Mouse (Mus musculus): Measurements from ENCODE around the gene Cd82. TPM values are rescaled to one million over a fixed set of nuclear protein-coding genes. Genes with fewer than 3 reads are reported as not detected.

Gene Cd82
- total RNA-seq, 2 experiments from 2014 or later: 13.9 to 17.2 TPM

DNA sequence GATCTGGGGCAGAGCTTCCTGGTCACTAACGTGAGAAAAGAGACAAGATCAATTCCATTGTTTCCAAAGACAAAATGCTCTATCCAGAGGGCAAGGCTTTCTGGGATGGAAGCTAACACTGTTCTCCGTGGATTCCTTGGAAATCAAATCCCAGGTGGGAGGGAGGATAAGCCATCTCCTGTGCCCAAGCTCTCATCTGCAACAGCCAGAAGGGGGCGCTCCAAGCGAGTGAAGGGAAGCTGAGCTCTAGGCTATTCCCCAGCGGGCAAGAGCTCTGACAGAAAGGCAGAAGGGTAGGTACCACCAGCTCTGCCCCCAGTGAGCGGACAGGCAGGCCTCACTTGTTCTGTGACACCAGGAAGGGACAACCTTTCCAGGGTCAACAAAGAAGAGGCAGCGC is 41.6 kb downstream of the Cd82 start:
- intact Hi-C loops (cut with DNase I): loop anchor here (1.0 to 5.0 kb wide), 2 partner anchors 50 to 241 kb away; no protein-coding TSS in a partner anchor
- DNase-seq: peak; percentile 84 to 91

- intact Hi-C loops (cut with DNase I): loop anchor here (2.0 to 10.0 kb wide), 4 partner anchors 193 to 515 kb away; no protein-coding TSS in a partner anchor
- DNase-seq: no peak
These were observed 43.0 kb downstream of the Cd82 start for GRCm38 (mm10) chr2:93419971-93420370.

DNA sequence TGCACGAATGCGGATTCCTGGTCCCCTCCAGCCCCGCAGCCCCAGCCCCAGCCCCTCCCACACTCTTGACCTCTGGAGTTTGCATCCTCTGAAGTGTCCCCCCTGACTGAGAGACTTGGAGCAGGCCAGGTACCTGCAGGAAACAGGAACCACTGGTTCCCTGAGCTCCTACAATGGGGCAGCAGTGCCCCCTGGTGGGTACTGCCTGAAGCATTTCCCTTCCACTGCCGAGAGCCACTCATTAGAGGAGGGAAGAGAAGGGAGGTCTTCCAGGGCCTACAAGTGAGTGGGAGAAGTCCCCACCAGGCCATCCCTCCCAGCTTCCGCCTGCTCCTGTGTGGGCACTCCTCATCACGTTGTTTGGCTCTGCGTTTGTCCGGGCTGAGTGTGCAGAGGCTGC is 44.5 kb downstream of the Cd82 start:
- DNase-seq: peak; percentile 84 to 92
- intact Hi-C loops (cut with DNase I): loop anchor here (1.0 to 10.0 kb wide), 5 partner anchors 192 to 514 kb away; no protein-coding TSS in a partner anchor

DNA sequence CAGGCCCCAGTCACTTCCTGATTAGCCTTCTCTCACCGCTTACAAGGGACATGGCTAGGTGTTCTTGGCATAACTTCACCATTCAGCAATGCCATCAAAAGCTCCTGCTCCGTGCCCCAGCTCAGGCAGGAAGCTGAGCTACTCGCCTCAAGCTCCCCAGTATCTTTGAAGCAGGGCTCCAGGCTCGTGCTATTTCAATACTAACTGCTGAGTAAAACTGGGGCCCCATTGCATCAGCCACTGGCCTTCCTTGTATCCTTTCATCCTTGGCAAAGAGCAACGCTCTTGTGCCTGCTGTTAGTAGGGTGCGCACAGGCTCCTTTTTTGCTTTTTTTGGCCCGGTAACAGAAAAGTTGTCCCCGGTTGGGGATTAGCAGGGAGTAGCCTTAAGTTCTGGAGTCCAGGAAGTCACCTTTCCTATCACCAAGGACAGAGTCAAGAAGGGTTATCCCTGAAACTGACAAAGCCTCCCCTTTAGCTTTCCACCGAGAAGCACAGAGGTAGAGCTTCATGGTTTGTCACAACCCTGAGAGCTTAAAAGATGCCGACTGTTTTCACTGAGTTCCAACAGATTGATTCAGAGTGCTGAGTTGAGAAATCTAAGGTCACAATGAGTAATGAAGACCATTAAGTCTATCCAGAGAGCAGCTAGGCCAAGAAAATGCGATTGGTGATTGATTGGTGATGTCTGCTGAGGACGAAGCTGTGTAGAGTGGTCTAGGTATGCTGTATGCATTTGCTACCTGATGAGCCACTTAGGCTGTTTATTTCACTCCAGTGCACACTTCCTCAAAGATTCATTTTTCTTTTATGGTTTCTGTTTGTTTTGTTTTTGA is 45.8 kb downstream of the Cd82 start:
- intact Hi-C loops (cut with DNase I): loop anchor here (10.0 kb wide), 1 partner anchor 512 kb away; no protein-coding TSS in a partner anchor
- no peak for DNase-seq

GRCm38 (mm10) chr2:93415281-93415680 is 47.7 kb downstream of the Cd82 start:
- intact Hi-C loops (cut with DNase I): loop anchor here (10.0 kb wide), 1 partner anchor 510 kb away; no protein-coding TSS in a partner anchor
- DNase-seq: peak; percentile 38 to 56

DNA sequence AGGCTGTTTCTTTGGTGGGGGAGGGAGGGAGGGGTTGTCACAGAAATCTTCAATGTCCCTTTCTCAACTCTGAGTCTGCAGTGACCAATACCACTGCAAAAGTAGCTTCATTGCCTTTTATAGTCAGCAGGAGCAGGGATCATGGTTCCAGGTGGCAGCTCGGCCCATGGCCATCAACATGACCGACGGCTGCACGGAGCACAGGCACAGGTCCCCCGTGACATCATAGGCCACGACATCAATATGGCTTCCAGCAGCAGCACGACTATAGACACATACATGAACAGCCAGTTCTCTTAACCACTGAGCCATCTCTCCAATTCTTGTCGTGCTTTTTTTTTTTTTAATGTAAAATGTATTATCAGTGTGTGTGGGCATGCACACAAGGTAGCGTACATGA is 48.8 kb downstream of the Cd82 start:
- DNase-seq: no peak
- intact Hi-C loops (cut with DNase I): loop anchor here (10.0 kb wide), 1 partner anchor 509 kb away; no protein-coding TSS in a partner anchor

DNA sequence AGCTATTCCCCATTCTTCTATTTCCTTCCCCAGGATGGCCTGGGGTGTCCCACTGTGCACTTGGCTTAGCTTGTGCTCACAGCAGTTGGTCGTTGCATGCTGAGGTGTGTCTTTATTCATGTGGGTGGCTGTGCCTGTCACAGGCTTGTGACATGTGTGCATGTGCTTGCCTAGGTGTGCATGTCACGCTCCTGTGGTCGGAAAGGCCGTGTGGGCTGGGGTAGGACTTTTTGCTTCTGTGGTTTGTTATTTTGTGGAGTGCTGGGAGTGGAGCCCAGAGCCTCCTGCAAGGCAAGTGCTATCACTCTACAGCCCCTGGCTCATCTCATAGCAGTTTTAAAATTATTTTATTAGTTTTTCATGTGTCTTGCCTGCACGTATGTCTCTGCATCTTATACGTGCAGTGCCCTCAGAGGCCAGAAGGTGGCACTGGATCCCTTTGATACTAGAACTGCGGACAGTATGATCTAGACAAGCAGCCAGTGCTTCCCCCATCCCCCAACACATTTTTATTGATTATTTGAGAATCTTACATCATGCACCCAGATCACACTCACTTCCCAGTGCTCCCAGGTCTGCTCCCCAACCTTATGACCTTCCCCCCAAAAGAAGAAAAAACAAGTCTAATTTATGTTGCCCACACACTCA is 49.4 kb downstream of the Cd82 start:
- intact Hi-C loops (cut with DNase I): loop anchor here (1.0 to 10.0 kb wide), 5 partner anchors 33 to 509 kb away; partner anchors contain the start of gene Tspan18
- DNase-seq: peak; percentile 68 to 78

DNA sequence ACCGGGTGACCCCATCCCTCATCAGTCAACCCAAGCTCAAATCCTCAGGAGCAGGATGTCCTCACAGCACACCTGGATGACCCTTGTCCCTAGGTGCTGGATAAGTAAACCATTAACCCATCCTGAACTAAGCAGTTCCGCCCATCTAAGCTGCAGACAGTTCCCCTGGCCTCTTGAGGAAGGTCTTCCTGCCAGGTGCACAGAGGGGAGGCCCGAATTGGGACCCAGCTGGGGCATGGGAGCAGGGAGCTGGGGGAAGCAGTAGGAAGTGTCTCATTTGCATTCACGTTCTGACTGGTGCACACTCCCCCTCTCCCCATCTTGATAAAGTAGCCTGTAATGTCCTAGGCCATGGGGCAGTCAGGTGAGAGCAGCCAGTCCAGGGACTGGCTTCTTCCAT is 50.8 kb downstream of the Cd82 start:
- intact Hi-C loops (cut with DNase I): loop anchor here (2.0 to 10.0 kb wide), 4 partner anchors 31 to 507 kb away; partner anchors contain the start of gene Tspan18
- no peak for DNase-seq

GRCm38 (mm10) chr2:93410899-93411570 is 51.9 kb downstream of the Cd82 start:
- intact Hi-C loops (cut with DNase I): loop anchor here (10.0 kb wide), 1 partner anchor 506 kb away; no protein-coding TSS in a partner anchor
- no peak for DNase-seq

DNA sequence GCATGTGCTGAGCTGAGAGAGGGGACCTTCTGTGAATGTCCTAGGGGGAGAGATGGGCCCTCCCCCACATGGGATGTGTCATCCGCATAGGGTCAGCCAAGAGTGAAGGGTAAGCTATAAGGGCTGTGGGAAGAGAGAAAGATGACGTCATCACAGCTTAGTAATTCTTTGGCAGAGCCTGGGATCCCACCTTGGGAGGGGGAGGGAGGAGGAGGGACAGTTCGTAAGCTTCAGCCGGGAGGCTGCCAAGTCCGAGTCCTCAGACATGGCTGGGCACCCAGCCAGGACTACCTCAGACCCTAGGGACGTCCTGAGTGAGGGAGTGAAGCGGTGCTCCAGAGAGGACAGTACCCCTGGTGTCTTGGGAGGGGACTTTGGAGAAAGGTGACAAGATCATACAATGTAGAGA is 57.9 kb downstream of the Cd82 start:
- peak; percentile 57 to 62 for DNase-seq
- intact Hi-C loops (cut with DNase I): no loop called here

DNA sequence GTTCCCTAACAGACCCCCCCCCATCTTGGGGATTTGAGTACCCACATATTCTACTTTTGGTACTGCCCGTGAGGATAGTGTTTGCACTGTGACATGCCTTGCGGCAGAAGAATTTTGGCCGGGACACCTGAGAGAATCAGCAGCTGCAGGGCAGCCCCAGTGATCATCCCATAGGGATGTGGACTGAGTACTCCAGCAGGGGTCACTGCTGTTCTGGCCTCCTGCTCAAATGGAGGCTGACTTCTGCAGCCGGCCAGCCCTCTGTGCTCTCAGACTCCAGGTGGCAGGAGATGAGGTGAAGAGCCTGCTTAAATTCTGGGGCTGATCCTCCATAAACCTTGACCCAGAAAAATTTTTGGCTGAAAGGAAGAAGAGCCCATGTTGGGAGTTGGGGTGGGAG is 58.8 kb downstream of the Cd82 start:
- intact Hi-C loops (cut with DNase I): no loop called here
- no peak for DNase-seq

DNA sequence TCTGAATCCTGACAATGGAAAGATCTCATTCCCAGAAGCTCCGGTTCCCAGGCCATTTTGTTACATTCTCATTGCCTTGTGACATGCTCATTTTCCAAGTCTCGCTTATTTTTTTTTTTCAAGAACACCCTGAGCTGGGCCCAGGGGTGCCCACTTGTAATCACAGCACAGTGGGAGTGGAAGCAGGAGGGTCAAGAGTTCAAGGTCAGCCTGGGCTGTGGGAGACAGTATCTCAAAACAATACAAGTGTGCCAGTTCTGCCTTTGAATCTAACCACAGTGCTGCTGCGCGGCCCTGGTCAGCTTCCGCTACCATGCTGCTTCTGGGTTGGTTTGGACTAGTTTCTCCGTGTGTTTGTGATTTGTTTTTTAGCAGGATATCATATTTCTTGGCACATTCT is 59.7 kb downstream of the Cd82 start:
- intact Hi-C loops (cut with DNase I): no loop called here
- no peak for DNase-seq

- no peak for DNase-seq
- intact Hi-C loops (cut with DNase I): no loop called here
These were observed 71.7 kb downstream of the Cd82 start for GRCm38 (mm10) chr2:93391198-93391597.

DNA sequence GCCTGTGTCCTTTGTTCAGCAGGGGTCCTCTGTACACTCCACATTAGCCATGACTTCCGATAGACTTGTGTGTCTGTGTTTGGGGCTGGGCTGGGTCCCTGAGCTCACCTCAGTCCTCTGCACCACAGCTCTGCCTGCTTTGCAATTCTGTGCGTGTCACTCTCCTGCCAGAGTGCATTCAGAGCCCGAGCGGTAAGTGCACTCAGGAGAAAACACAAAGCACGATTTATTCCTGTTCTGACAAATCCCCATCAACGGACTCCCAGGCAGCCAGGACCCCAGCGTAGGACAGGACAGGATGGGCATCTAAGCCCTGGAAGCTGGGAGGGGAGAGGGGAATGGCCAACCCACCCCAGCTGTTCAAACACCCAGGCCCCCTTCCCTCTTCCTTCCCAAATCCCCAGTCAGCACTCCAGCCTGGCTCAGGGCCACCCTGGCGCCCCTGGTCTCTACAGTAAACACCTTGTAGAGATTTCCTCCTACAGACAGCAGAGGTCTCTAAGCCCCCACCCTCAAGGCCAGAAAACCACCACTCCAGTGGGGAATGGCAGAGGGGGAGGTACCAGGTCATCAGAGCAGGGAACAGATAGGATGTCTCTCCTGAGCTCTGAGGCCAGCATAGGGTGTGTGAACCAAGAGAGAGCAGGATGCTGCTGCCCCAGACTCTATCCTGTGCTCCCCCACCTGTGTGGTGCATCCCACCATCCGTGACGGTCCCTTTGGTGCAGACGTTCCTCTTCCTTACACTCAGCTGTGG is 72.6 kb downstream of the Cd82 start:
- no peak for DNase-seq
- intact Hi-C loops (cut with DNase I): no loop called here

- DNase-seq: no peak
- intact Hi-C loops (cut with DNase I): no loop called here
These were observed 76.0 kb downstream of the Cd82 start for GRCm38 (mm10) chr2:93386958-93387357.

GRCm38 (mm10) chr2:93383831-93384230 is 79.1 kb downstream of the Cd82 start:
- intact Hi-C loops (cut with DNase I): loop anchor here (5.0 kb wide), 1 partner anchor 117 kb away; no protein-coding TSS in a partner anchor
- no peak for DNase-seq

GRCm38 (mm10) chr2:93380680-93381089 is 82.3 kb downstream of the Cd82 start:
- no peak for DNase-seq
- intact Hi-C loops (cut with DNase I): loop anchor here (2.0 to 5.0 kb wide), 3 partner anchors 32 to 113 kb away; partner anchors contain the start of gene Tspan18

DNA sequence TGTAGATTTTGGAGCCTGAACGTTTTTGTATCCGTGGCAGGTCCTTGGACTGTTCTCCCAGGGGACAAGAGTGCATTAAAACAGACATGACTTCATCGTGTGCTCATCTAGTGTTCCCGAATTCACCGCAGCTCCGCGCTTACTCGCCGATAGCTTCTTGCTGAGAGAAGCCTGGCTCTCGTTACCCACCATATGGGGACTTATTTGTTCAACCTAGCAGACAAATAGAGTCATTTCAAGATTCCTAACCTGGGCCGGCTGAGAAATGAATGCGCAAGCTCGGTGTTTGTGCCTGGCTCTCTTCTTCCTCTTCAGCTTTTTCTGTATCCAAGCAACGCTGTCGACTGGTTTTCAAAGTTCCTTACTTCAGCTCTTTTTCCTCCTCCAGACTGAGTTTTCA is 85.1 kb downstream of the Cd82 start:
- peak in 1 of 2 experiments; percentile 30 for DNase-seq
- intact Hi-C loops (cut with DNase I): no loop called here

GRCm38 (mm10) chr2:93377157-93377556 is 85.8 kb downstream of the Cd82 start:
- no peak for DNase-seq
- intact Hi-C loops (cut with DNase I): no loop called here

- intact Hi-C loops (cut with DNase I): no loop called here
- DNase-seq: no peak
These were observed 90.1 kb downstream of the Cd82 start for GRCm38 (mm10) chr2:93372872-93373271.

All from heart, postnatal 10 days (tissue).